Mouse (Mus musculus) heart, embryonic 16.5 days (tissue): ENCODE data around the gene Fbxo41. TPM values are rescaled to one million over a fixed set of nuclear protein-coding genes. Genes with fewer than 3 reads are reported as not detected.

Source experiments
- ATAC-seq: fragments of 200-750 bp; cut with Nextera tagmentation; replicated peaks from 2 replicates; pipeline ENCODE4 v1.8.0; 2017; ENCODE audit warnings: moderate number of reproducible peaks; ENCODE audit not compliant: insufficient read depth, low FRiP score; ENCODE audit errors: extremely low read depth
- H3K27ac ChIP-seq: fragments of 300-500 bp; sonication (generic); 2 replicates; pipeline ENCODE4 v1.5.1; 2014; ENCODE audit warnings: mild to moderate bottlenecking, low read length, control low read depth, moderate library complexity
- H3K27me3 ChIP-seq: fragments of 300-500 bp; sonication (generic); 2 replicates; pipeline ENCODE4 v1.6.1; 2014; ENCODE audit warnings: low read length, mixed read lengths; ENCODE audit not compliant: control insufficient read depth, insufficient read depth
- H3K36me3 ChIP-seq: fragments of 300-500 bp; sonication (generic); 2 replicates; pipeline ENCODE4 v1.6.1; 2014; ENCODE audit not compliant: control insufficient read depth, insufficient read depth
- H3K4me1 ChIP-seq: fragments of 300-500 bp; sonication (generic); 2 replicates; pipeline ENCODE4 v1.6.1; 2014; ENCODE audit warnings: low read length, mixed read lengths; ENCODE audit not compliant: control insufficient read depth, insufficient read depth
- H3K4me2 ChIP-seq: fragments of 300-500 bp; sonication (generic); 2 replicates; pipeline ENCODE4 v1.6.1; 2014; ENCODE audit warnings: low read depth, mild to moderate bottlenecking, control low read depth, low read length
- H3K4me3 ChIP-seq: fragments of 300-500 bp; sonication (generic); 2 replicates; pipeline ENCODE4 v1.5.1; 2014; ENCODE audit warnings: mild to moderate bottlenecking, control low read depth, low read length
- H3K9ac ChIP-seq: fragments of 300-500 bp; sonication (generic); 2 replicates; pipeline ENCODE4 v1.6.1; 2014; ENCODE audit warnings: low read length, control low read depth
- H3K9me3 ChIP-seq: fragments of 300-500 bp; sonication (generic); replicated peaks from 2 replicates; pipeline ENCODE4 v1.6.1; 2016; ENCODE audit warnings: low read length; ENCODE audit not compliant: control insufficient read depth
- WGBS: fragments of 180-500 bp; shearing (Covaris S2); extraction: QIAGEN DNeasy Blood & Tissue Kit; methylation state at CpG from one replicate; pipeline ENCODE4 v1.1.7; 2014; 5-methylcytosine and 5-hydroxymethylcytosine counted together
- polyA plus RNA-seq: library from polyadenylated mRNA; unstranded; fragments of >200 nt; fragmentation: Nextera tagmentation; extraction: Ambion mirVana; gene quantifications from 2 replicates; pipeline ENCODE4 v1.2.1, GENCODE M21; 2015

Fbxo41 gene
- polyA plus RNA-seq, 1 experiment from 2014 or later, result not detected

GRCm38 (mm10) chr6:85512577-85513530 lies 10.1 kb upstream of the Fbxo41 start:
- ATAC-seq, result 0 out of 2 replicates have a peak, but pooled peaks have one; percentile 12
- Histone ChIP-seq H3K4me1 (peaks cover 12% of the 10 kb centered on the region), H3K9me3 (no peaks in the 10 kb centered on the region), H3K4me3 (peak overlapping the region; percentile 54), H3K27me3 (peaks cover 81% of the 10 kb centered on the region), H3K36me3 (no peaks in the 10 kb centered on the region), H3K9ac (no peak overlapping the region), H3K4me2 (peak overlapping the region; percentile 80), H3K27ac (no peak overlapping the region)
- WGBS, result 2% methylated on average over 80 of the region's 90 CpGs

- under 1% methylated on average over 34 of the region's 36 CpGs for WGBS
- Histone ChIP-seq H3K9me3 (no peaks in the 10 kb centered on the region), H3K4me3 (peak overlapping the region; percentile 38), H3K4me1 (peaks cover 12% of the 10 kb centered on the region), H3K27me3 (peaks cover 80% of the 10 kb centered on the region), H3K9ac (no peak overlapping the region), H3K36me3 (no peaks in the 10 kb centered on the region), H3K4me2 (peak overlapping the region; percentile 47), H3K27ac (no peak overlapping the region)
- ATAC-seq, result 0 out of 2 replicates have a peak, but pooled peaks have one; percentile 23
Measured at GRCm38 (mm10) chr6:85512056-85512440, 9.3 kb upstream of the Fbxo41 start.

- Histone ChIP-seq H3K27me3 (peaks cover 76% of the 10 kb centered on the region), H3K36me3 (no peaks in the 10 kb centered on the region), H3K9ac (no peak overlapping the region), H3K9me3 (no peaks in the 10 kb centered on the region), H3K27ac (no peak overlapping the region), H3K4me3 (peak overlapping the region; percentile 38), H3K4me1 (peaks cover 12% of the 10 kb centered on the region), H3K4me2 (peak overlapping the region; percentile 47)
- 0 out of 2 replicates have a peak, but pooled peaks have one; percentile 49 for ATAC-seq
- under 1% methylated on average over 88 of the region's 88 CpGs for WGBS
Measured at GRCm38 (mm10) chr6:85511286-85512055, 8.7 kb upstream of the Fbxo41 start.

DNA sequence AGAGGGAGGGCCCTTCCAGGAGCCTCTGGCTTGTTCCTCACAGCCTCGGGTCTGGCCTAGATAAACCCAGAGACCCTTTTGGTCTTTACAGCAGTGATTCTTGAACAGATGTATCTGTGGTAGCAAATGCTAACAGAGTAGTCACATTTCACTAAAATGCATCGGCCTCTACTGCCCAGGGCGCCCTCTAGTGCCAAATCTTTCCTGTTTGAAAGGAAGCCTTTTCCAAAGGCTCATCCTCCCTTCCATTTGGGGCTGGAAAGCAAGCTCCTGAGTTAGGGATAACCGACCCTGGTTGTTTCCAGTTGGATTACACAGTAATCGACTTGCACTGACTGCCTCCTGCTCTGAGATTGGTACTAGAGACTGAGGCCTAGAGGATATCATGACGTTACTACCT lies 7.7 kb upstream of the Fbxo41 start:
- Histone ChIP-seq H3K4me2 (no peak overlapping the region), H3K4me3 (no peak overlapping the region), H3K27ac (no peak overlapping the region), H3K9me3 (no peaks in the 10 kb centered on the region), H3K27me3 (peaks cover 74% of the 10 kb centered on the region), H3K36me3 (no peaks in the 10 kb centered on the region), H3K9ac (no peak overlapping the region), H3K4me1 (peaks cover 12% of the 10 kb centered on the region)
- ATAC-seq, result no peak
- 1% methylated on average over 6 of the region's 6 CpGs for WGBS

DNA sequence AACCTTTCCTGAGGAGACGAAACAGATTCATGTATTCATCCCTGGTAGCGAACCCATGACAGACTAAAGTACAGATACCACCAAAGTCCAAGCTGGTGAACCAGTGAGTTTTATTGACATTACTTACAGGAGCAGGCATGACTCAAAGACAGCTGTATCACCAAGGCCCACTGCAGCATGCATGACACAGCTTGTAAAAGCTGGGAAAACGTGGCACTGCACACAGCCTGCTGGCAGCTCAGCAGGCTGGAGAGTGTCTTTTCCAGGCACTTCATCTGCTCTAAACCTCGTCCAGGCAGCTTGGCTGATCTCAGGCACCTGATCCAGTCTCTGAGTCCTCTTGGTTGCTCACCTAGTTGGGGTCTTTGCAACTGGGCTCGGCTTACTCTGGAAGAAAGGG lies 5.8 kb upstream of the Fbxo41 start:
- Histone ChIP-seq H3K36me3 (no peaks in the 10 kb centered on the region), H3K27ac (no peak overlapping the region), H3K4me3 (no peak overlapping the region), H3K4me1 (peaks cover 12% of the 10 kb centered on the region), H3K9ac (no peak overlapping the region), H3K27me3 (peaks cover 69% of the 10 kb centered on the region), H3K9me3 (no peaks in the 10 kb centered on the region), H3K4me2 (no peak overlapping the region)
- ATAC-seq, result no peak
- 39% methylated on average over 5 of the region's 5 CpGs for WGBS

DNA sequence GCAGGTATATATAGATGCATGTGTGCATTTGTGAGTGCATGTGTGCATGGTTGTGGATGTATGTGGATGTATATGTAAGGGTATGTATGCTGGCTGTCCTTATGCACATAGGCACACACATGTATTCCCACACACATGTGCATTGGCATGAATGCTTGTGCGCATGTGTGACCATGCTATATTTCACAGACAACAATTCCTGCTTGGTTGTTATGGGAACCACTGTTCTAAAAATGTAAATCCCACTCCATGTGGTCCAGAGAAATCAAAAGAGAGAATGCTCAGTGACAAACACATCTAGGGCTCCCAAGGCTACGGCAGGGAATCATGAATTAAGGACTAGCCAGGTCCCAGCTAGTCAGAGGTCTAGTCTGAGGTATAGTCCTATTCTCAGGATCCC lies 2.1 kb upstream of the Fbxo41 start:
- peaks cover 57% of the 10 kb centered on the region for H3K27me3 ChIP-seq
- WGBS, result 74% methylated on average over 2 of the region's 2 CpGs

DNA sequence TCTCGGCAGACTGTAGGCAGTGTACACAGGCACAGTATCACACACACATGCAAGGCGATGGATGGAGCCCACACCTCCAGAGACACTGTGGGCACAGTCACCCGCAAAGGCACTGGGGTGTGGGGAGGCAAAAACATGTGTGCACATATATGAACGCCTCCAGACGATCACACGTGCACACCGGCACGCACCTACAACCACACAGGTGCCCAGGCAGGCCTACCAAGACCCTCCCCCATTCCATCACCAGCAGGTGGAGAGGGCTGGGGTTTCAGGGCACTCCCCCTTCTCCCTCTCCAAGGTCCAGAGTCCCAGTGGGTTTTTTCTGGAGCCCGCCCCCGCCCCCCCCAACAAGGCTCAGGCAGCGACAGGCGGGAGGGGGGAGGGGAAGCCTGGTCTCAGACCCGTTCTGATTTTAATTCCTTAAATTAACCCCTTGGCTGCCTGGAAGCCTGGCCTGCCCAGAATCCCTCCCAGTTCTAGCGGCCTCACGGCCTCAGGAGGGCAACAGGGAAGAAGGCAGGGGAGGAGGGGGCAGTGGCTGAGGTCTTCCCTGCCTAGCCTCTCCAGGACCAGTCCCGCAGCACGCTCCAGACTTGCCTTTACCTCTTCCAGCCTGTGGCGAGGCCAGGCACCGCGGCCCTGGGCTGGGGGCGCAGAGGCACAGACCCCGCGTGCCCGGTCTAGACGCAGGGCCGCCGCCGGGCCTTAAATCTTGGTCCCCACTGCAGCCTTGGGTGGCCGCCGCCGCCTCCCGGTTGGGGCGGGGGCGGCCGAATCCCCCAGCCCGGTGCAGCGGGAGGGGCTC lies 487 bp downstream of the Fbxo41 start:
- Histone ChIP-seq H3K36me3 (no peaks in the 10 kb centered on the region), H3K27me3 (peaks cover 41% of the 10 kb centered on the region), H3K9me3 (no peaks in the 10 kb centered on the region), H3K4me2 (peak overlapping the region; percentile 92), H3K4me3 (peak overlapping the region; percentile 69), H3K4me1 (peaks cover 4% of the 10 kb centered on the region), H3K27ac (no peak overlapping the region), H3K9ac (peak overlapping the region; percentile 62)
- ATAC-seq, result no peak
- WGBS, result 2% methylated on average over 33 of the region's 37 CpGs

More for the DNA sequence above, 2.1 kb upstream of the Fbxo41 start:
- Histone ChIP-seq H3K4me1 (peaks cover 4% of the 10 kb centered on the region), H3K4me3 (no peak overlapping the region), H3K9me3 (no peaks in the 10 kb centered on the region), H3K36me3 (no peaks in the 10 kb centered on the region), H3K27ac (no peak overlapping the region), H3K9ac (no peak overlapping the region), H3K4me2 (no peak overlapping the region)
- ATAC-seq, result no peak

GRCm38 (mm10) chr6:85501571-85502102 lies 1.2 kb downstream of the Fbxo41 start:
- H3K27ac ChIP-seq, result no peak overlapping the region
- no peak overlapping the region for H3K4me3 ChIP-seq
- ATAC-seq, result no peak
- H3K36me3 ChIP-seq, result no peaks in the 10 kb centered on the region
- no peak overlapping the region for H3K9ac ChIP-seq
- H3K4me1 ChIP-seq, result peaks cover 4% of the 10 kb centered on the region
- H3K4me2 ChIP-seq, result no peak overlapping the region
- H3K27me3 ChIP-seq, result peaks cover 41% of the 10 kb centered on the region
- WGBS, result 23% methylated on average over 6 of the region's 6 CpGs
- no peaks in the 10 kb centered on the region for H3K9me3 ChIP-seq
